Mouse (Mus musculus) MEL (cell line): ENCODE results near the gene Tmub2.

ENCODE experiments used
- CTCF ChIP-seq, 3 experiments: IDR thresholded peaks in 2 of 3; conservative IDR thresholded peaks in 1 of 3; 2 replicates each; pipeline ENCODE4 v1.5.1; 2011 to 2012; ENCODE audit warnings: low read length in 3 of 3, low read depth in 2 of 3, mild to moderate bottlenecking in 2 of 3, improper control_type of control experiment in 1 of 3, inconsistent platforms in 1 of 3, mixed read lengths in 1 of 3, moderate library complexity in 1 of 3; ENCODE audit not compliant: control insufficient read depth in 1 of 3, insufficient read depth in 1 of 3, poor library complexity in 1 of 3, severe bottlenecking in 1 of 3
- POLR2A ChIP-seq, 2 experiments: IDR thresholded peaks; 2 replicates each; pipeline ENCODE4 v1.6.1; 2011 to 2012; ENCODE audit warnings: low read length in 2 of 2, mild to moderate bottlenecking in 2 of 2, control low read depth in 1 of 2, improper control_type of control experiment in 1 of 2, low read depth in 1 of 2, moderate library complexity in 1 of 2; ENCODE audit not compliant: control insufficient read depth in 1 of 2, insufficient read depth in 1 of 2, poor library complexity in 1 of 2
- SMC3 ChIP-seq: IDR thresholded peaks from 2 replicates; pipeline ENCODE4 v1.6.1; 2011; ENCODE audit warnings: low read depth, low read length, improper control_type of control experiment
- TBP ChIP-seq: IDR thresholded peaks from 2 replicates; pipeline ENCODE4 v1.8.0; 2011; ENCODE audit warnings: low read depth, low read length, improper control_type of control experiment

DNA sequence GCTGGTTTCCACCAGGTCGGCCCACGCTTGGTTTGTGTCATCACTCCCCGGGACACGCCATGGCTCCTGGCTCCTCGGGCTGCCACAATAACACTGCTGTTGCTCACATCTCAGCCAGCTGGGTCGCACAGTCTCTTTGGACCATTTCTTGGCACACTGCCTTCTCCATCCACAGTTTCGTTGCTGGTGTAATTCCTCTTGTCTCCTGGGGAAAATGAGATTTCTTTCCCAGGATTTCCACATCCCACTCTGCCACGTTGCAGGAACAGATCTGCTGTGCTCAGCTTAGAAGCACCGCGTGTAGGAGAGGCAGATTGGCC is 35.9 kb downstream of the Tmub2 start:
- TF ChIP-seq SMC3 (no peak), CTCF (IDR thresholded peaks at IDR 0.05 in 2 of 3, conservative IDR thresholded peaks at IDR 0.05 in 1 of 3; ENCODE audit: control insufficient read depth in 1 of 3, insufficient read depth in 1 of 3, low read depth in 2 of 3, low read length in 3 of 3, poor library complexity in 1 of 3, severe bottlenecking in 1 of 3) (no peak), POLR2A (IDR thresholded peaks at IDR 0.05; ENCODE audit: control insufficient read depth in 1 of 2, insufficient read depth in 1 of 2, low read depth in 1 of 2, low read length in 2 of 2, poor library complexity in 1 of 2) (no peak), TBP (no peak)
